Mouse (Mus musculus) C2C12 (cell line): ENCODE data around the gene Pfas.

ENCODE experiments used
- CTCF ChIP-seq: IDR thresholded peaks from one replicate; pipeline ENCODE4 v1.5.1; 2011; ENCODE audit not compliant: control insufficient read depth, insufficient read depth, insufficient read length
- MAX ChIP-seq: IDR thresholded peaks from one replicate; pipeline ENCODE4 v1.6.1; 2011; ENCODE audit warnings: mild to moderate bottlenecking, control low read depth
- MYOD1 ChIP-seq: IDR thresholded peaks from one replicate; pipeline ENCODE4 v1.6.1; 2011; ENCODE audit warnings: low read depth; ENCODE audit not compliant: control insufficient read depth, insufficient read length
- USF1 ChIP-seq: IDR thresholded peaks from one replicate; pipeline ENCODE4 v1.6.1; 2011; ENCODE audit warnings: low read depth, mild to moderate bottlenecking, control low read depth, moderate library complexity

- TF ChIP-seq CTCF (no peak), USF1 (no peak), MAX (no peak), MYOD1 (no peak)
Measured at GRCm38 (mm10) chr11:68957308-68957707, 51.0 kb downstream of the Pfas start, which contains the start of gene Arhgef15.
